Mouse (Mus musculus) adrenal gland (tissue): ENCODE data around the gene Sos2.

Source experiments
- intact Hi-C: fragments of 180-260 bp; cut with DNase I; formaldehyde crosslinking; loops from one replicate; pipeline ENCODE4 v1.15.1; 2025

The Sos2 gene

GRCm38 (mm10) chr12:69576120-69576627 is 105.5 kb downstream of the Sos2 start:
- intact Hi-C loops: loop anchor here (10.0 kb wide), 4 partner anchors 109 to 371 kb away; partner anchors contain the start of genes Arf6, Gm49384, Gm9887 and Sos2

DNA sequence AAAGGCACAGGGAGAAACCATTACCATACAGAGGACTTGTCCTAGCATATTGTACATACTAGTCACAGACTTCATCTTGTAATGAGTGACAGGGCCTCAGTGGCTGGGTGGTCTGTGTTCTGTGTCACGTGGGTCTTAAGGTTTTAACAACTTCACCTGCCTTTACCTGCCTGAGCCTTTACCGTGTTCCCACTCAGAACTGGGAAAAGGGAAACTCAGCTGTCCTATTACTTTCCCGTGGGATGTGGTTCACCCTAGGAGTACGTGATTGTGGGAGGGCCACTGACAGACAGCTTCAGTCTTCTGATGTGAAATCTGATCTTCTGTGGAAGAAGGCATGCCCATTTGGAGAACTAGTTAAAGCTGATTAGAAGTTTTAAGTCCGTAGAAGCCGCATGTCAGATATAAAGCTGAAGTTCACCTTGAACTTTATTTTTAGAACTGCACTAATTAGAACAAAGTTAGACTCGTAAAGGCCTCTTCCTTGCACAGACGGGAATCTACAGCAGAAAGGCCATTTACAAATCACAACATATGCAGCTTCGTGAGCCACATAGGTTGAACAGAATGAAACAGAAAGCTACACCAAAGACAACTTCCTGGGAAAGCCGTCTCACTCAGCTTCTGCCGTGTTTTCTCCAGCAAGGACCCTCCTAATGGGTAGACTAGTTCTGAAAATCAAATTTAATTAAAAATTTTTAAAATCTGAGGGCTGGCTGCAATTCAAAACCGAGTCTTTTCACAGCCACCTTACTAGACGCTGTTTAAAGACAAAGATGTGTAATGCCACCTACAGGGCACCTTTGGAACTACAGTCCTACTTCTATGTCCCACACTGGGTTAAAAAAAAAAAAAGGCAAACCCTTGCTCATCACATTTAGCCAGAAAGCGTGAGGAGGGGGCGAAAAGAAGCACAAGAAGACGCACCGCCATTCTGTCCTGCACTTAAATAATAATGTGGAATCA is 107.5 kb downstream of the Sos2 start:
- intact Hi-C loops: loop anchor here (10.0 kb wide), 4 partner anchors 111 to 369 kb away; partner anchors contain the start of genes Arf6, Gm49384, Gm9887 and Sos2

DNA sequence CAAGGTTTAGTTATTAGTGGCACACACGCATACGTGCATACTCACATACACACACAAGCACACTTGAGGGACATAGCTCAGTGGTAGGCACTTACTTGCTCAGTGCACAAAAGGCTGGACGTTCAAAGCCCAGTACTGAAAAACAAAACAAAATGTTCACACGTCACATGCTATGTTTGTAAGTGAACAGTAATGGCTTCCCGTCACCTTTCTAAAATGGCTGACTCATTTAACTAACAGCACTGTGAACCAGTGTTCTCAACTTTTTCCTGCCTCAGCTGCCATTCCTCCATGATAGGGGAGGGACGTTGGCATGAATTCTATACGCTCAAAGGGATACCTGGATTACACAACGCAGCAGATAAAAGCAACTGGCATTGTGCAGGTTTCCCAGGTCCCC is 108.4 kb downstream of the Sos2 start:
- intact Hi-C loops: loop anchor here (10.0 kb wide), 4 partner anchors 112 to 368 kb away; partner anchors contain the start of genes Arf6, Gm49384, Gm9887 and Sos2

GRCm38 (mm10) chr12:69569926-69570325 is 111.7 kb downstream of the Sos2 start:
- intact Hi-C loops: loop anchor here (10.0 kb wide), 5 partner anchors 55 to 365 kb away; partner anchors contain the start of genes Arf6, Gm49384, Gm9887 and Sos2

DNA sequence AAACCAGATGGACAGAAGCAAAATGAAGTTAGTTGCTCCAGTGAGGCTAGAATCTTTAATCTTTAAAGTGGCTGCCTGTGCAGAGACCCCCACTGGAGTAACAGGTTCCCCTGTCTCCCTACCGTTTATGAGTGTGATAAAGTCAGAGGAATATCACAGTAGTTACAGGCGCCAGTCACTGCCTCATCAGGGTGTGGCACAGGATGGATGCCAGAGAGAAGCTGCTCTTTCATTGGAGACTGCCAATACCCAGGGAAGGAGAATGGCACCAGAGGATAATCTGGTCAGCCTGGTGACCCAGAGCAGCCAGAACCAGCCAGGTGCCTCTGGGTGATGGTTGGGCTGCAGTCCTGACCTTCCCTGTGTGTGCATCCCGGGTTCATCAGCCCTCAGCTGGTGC is 113.4 kb downstream of the Sos2 start:
- intact Hi-C loops: loop anchor here (10.0 kb wide), 1 partner anchor 53 kb away; no protein-coding TSS in a partner anchor

GRCm38 (mm10) chr12:69561006-69561405 is 120.6 kb downstream of the Sos2 start:
- intact Hi-C loops: loop anchor here (10.0 kb wide), 1 partner anchor 46 kb away; no protein-coding TSS in a partner anchor

DNA sequence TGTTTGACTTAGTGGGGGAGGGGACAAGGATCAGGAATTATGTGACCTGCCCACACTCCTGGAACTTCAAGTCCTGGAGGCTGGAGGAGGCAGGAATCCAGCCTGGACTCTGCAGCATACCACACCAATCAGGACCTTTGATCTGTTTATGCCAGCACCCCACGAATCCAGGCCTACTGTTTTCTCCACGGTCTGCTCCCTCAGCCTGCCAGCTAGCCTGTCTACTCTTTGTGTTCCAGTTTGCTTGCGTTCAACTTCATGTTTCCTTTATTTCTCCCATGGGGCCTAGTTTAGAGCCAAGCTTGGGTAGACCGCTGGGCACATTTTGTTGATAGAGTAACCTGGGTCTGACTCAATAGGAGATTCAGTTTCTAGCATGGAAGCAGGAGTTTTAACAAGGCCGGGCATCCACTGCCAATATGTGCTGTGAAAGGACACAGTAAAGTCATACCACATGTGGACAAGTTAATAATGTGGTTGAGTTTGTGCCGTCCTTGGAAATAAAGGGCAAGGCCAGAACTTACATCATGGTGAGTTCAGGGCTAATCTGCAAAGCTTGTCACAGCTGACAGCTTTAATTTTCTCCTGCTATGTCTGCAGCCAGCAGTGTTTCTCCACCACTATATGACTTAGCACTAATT is 125.3 kb downstream of the Sos2 start:
- intact Hi-C loops: no loop called here

DNA sequence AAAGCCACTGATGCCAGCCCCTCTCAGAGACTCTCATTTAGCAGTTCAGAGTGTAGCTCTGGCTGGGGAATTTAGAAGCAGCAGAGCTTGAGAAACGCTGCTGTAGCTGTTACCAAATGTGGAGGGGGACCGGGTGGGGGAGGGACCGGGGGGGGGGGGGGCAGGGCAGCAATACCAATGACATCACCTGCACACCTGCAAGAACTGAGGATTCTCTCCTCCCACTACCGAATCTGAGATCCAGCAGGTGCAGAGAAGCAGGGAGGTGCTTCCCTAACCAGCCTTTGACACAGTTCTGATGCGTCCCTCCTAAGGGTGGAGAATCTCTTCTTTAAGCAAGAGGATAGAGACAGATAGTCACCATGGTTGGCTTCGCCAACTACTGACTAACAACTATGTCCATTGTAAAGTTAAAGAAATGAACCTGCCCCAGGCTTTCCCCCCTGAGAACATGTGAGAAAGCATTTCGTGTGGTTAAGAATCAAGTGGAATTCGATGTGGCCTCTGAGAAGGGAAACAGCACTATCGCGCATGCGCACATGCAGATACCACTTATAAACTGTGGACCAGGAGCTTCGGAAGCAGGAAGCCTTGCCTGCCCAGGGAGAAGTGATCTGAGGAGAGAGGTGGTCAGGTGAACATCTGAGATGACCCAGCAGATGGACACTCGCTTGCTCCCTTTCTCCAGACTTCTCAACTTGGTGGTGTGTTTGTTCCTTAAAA is 136.0 kb downstream of the Sos2 start:
- intact Hi-C loops: no loop called here

DNA sequence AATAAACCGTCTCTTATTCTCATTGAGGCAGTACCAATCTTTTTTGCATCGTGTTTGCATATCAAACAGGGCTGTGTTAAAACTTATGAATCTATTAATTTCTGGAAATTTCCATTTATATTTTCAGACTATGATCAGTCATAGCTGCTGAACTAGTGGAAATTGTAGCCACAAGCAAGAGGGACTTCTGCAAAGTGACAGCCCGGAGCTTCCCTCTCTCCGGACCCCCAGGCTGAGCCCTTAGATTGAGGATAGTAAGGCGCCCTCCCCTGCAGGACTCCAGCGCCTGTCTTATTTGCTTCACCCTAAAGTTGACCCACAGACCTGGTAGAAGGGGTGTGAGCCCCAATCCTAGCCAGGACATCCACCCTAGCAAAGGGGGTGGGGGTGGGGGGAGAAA is 136.7 kb downstream of the Sos2 start:
- intact Hi-C loops: no loop called here

DNA sequence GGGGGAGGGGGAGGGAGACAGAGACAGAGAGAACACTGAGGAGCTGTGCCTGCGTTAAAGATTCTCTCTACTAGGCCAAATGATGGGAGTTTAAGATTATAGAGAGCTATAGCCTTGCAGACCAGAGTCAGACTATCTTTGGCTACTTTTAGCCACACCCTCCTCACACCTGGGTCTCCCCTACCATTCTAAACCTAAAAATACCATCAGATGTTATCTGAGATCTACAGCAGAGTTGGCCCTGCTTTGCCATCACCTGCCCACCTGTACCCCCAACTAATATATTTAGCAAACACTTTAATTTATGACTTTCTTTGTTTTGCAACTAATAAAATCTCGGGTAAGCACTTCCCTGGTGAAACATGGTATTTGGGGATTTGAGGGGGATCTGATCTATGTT is 137.1 kb downstream of the Sos2 start:
- intact Hi-C loops: no loop called here

DNA sequence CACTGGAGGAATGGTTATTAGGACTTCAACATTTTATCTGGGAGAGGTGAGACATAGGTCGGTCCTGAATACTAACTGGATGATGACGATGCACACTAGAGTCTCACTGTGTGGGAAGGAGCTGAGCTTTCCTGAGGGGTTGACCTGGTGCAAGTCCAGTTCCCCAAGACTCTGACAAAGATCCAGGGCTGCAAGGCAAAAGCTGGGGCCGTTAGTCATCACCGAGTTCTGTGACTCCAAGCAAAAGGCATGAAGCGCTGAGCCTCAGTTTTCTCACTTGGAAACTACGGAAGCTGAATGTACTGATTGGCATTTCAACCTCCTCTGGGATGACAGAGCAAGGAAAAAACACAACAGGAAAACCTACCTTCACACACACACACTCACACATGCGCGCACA is 139.3 kb downstream of the Sos2 start:
- intact Hi-C loops: no loop called here

DNA sequence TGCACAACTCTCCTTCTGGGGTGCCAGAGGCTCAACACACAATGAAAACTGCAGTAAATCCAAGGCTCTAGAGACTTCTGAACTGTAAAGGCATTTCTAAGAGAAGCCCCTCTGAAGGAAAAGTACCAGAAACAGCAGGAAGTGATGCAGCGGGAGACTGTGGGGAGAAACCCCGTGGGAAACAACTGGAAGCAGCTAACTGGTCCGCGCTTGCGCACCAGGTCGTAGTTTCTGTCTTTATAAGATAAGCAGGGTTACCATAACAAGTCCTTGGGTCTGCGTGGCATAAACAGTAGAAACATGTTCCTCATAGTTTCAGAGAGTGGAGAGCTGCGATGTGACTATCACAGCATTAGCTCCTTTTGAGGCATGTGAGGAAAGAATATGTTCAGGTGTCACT is 140.0 kb downstream of the Sos2 start:
- intact Hi-C loops: no loop called here

- intact Hi-C loops: no loop called here
These were observed 142.3 kb downstream of the Sos2 start for GRCm38 (mm10) chr12:69539353-69539752.

DNA sequence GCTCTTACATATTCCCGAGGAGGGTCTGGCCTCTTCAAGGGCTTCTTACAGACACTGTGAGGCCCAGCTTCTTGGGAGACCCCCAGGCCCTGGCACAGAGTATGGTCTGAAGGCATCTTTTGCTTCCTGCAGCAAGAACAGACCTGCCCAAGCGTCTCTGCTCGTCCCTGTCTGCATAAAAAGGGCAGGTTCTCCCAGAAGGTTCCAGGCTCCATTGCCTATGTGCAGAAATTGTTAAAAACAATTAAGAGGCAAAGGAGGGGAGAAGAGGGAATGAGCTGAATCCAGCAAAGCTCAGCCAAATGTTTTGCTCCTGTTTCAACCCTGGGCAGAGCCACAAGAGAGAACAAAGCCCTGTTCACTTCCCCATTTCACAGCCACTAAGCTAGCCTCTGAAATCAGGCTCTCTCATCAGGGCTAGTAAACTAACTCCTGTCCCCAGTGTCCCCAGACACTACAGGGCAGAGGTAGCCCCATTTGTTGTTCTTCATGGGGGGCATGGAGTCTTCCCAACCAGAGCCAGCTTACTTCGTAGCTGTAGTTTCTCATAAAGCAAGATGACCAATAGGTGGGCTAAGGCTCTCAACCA is 143.2 kb downstream of the Sos2 start:
- intact Hi-C loops: no loop called here

GRCm38 (mm10) chr12:69537675-69538361 is 143.8 kb downstream of the Sos2 start:
- intact Hi-C loops: no loop called here

DNA sequence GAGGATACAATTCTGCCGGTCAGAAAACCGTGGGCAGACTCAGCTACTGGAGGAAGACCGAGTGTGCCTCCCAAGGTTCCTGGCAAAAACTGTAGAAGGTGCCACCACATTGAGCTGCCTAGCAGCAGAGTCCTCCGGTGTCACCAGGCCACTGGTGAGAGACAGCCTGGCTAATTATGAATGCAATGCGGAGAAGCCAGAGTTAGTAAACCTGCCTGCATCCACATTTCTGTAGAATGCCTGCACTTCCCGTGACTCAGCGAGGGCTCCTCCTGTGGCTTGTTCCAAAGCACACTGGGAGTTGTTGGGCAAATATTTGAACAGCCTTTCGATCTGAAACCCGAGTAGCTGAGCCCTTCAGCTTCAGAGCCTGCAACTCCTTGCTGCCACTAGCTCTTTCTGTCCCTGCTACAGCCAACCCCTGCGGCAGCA is 144.4 kb downstream of the Sos2 start:
- intact Hi-C loops: no loop called here

DNA sequence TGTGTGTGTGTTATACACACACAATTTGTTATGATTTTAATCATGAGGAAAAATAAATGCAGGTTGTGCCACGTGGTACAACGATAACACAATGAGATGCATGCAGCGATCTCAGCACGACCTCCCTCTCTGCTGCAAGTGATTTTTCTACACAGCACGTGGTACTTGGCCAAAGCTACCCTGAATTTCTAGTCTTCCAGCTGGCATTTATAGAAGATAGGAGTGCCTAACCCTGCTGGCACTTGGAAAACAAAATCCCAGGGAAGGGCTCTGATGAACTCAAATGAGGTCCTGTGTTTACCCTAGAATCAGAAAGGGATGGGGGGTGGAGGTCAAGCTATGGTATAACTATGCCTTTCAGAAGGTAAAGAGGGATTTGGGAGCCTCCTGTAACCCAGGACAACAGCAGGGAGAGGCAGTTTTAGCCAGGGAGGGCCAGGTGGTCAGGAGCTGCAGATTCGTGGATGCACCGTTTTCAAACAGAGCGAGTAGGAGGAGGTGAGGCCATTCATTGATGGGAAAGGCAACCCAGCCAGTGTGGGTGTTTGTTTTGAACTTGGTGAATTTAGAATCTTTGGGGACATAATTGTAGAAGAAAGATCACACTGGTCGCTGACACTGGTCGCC is 144.9 kb downstream of the Sos2 start:
- intact Hi-C loops: no loop called here
